Mouse (Mus musculus) G1E (cell line): ENCODE data around the gene Rhebl1. TPM values are rescaled to one million over a fixed set of nuclear protein-coding genes. Genes with fewer than 3 reads are reported as not detected.

ENCODE experiments used
- ATAC-seq: 2 replicates; pipeline ENCODE4 v1.8.0; 2016; ENCODE audit warnings: mild to moderate bottlenecking; ENCODE audit not compliant: insufficient number of reproducible peaks, poor library complexity, low FRiP score, severe bottlenecking; ENCODE audit errors: extremely low read depth
- DNase-seq: peaks from one replicate; pipeline ENCODE4 v3.0.0; 2012; ENCODE audit warnings: low spot score
- H3K27me3 ChIP-seq: 2 replicates; pipeline ENCODE4 v1.6.1; 2012; ENCODE audit warnings: mild to moderate bottlenecking, low read length, inconsistent platforms; ENCODE audit not compliant: insufficient read depth
- H3K36me3 ChIP-seq: replicated peaks from 2 replicates; pipeline ENCODE3; 2012; ENCODE audit warnings: mild to moderate bottlenecking, inconsistent platforms
- H3K4me1 ChIP-seq: 2 replicates; pipeline ENCODE4 v1.6.1; 2012; ENCODE audit warnings: low read depth, low read length, inconsistent platforms, mixed read lengths; ENCODE audit not compliant: insufficient read depth
- H3K4me3 ChIP-seq: 2 replicates; pipeline ENCODE4 v1.5.1; 2012; ENCODE audit warnings: low read depth, mild to moderate bottlenecking, inconsistent platforms, low read length, moderate library complexity, mixed read lengths
- H3K9me3 ChIP-seq: replicated peaks from 2 replicates; pipeline ENCODE4 v1.6.1; 2012; ENCODE audit warnings: inconsistent platforms
- CTCF ChIP-seq: IDR thresholded peaks from 2 replicates; pipeline ENCODE4 v1.5.1; 2012; ENCODE audit warnings: low read depth, low read length, inconsistent platforms, mixed read lengths
- GATA2 ChIP-seq: IDR thresholded peaks from 2 replicates; pipeline ENCODE4 v1.6.1; 2012; ENCODE audit warnings: low read depth, low read length, inconsistent platforms, borderline replicate concordance
- POLR2AphosphoS5 ChIP-seq: IDR thresholded peaks from 2 replicates; pipeline ENCODE4 v1.6.1; 2012; ENCODE audit warnings: low read depth, low read length, inconsistent platforms; ENCODE audit not compliant: insufficient replicate concordance
- TAL1 ChIP-seq: conservative IDR thresholded peaks from 2 replicates; pipeline ENCODE4 v1.6.1; 2012; ENCODE audit warnings: low read depth, low read length, inconsistent platforms, mixed read lengths
- polyA plus RNA-seq: library from polyadenylated mRNA; stranded (reverse); fragments of >175 nt; gene quantifications from 2 replicates; pipeline ENCODE4 v1.2.3, GENCODE M21; 2012
- total RNA-seq, 2 experiments: library from RNA; stranded (forward) in 1 of 2; stranded (reverse) in 1 of 2; fragments of 200-1000 nt in 1 of 2; fragments of >200 nt in 1 of 2; fragmentation: Nextera tagmentation in 1 of 2; gene quantifications; 2 replicates each; pipeline ENCODE4 v1.2.3; 2014 to 2017

Gene Rhebl1
- total and polyA plus RNA-seq, 3 experiments: 2.9 to 8.4 (median 7.8) TPM

DNA sequence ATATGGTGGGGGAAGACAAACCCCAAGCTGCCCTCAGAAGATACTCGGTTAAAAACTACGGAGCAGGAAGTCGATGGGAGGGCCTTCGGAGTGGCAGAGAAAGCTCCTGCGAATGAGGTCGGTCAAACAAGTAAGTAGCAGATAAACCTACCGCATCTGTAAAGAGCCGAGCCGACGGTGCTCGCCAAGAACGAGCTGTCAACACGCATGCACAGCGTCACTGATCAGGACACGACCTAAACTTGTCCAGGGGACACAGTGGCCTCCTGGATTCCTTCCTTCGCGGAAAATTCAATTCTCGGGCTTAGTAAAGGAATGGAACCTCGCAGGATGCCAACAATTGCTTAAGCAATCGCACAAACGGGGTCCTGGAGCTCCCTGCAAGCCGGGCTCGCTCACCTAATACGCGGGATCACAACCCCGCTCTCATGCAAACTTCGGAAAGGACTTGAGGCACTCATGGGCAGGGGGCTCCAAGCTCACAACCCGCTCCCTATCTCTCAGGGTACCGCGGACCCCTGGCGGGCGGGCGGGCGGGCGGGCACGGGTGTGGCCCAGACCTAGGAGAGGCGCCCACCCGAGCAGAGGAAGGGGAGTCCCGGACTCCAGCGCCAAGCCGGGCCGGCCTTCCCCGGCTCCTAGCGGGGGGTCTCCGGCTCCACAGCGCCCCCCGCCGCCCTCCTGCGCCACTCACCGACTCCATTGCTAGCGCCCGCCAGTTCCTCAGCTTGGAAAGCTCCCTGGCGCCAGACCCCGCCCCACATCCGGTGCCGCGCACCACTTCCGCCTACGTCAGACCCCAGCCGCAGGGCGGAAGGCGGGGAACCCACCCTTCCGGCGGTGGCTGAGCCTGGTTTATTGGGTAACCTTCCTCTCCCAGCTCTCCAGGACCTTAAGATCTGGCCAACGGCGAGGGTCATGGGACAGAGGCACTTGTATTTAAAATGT lies 63.3 kb downstream of the Rhebl1 start, which contains the start of gene Prkag1:
TSS of gene Prkag1 (minus strand) at position 786 of the 948 bp plus-strand sequence.
- Histone ChIP-seq H3K9me3 (no peaks in the 10 kb centered on the region), H3K4me3 (peak within 1 kb of the TSS; percentile 79), H3K36me3 (peaks cover 61% of the 10 kb centered on the region), H3K4me1 (peaks cover 75% of the 10 kb centered on the region), H3K27me3 (no peaks in the 10 kb centered on the region)
- DNase-seq (peak; percentile 97), ATAC-seq (peak; percentile 76)
- TF ChIP-seq GATA2 (no peak), CTCF (peak; percentile 25; the same call in 1 of the 2 replicates), POLR2AphosphoS5 (0 out of 2 replicates have a peak, but pooled peaks have one; percentile 50), TAL1 (no peak)

Other genes starting within 250 kb of the Rhebl1 start
Only the 20 nearest of the 21 such genes appear.
- gene Rnd1, start 217.1 kb downstream of the Rhebl1 start, total RNA-seq (2014; fragmentation: Nextera tagmentation): 3.2 and 3.3 TPM in 2 replicates
- 1.2 and 1.5 TPM in 2 replicates for gene Rnd1, start 217.1 kb downstream of the Rhebl1 start, total RNA-seq (2017)
- 1.0 and 1.1 TPM in 2 replicates for gene Rnd1, start 217.1 kb downstream of the Rhebl1 start, polyA plus RNA-seq
- gene Ccdc65, start 186.3 kb downstream of the Rhebl1 start, total RNA-seq (2014; fragmentation: Nextera tagmentation): 1.0 TPM in 1 of 2 replicates, not detected in the other
- 0.06 and 0.60 TPM in 2 replicates for gene Ccdc65, start 186.3 kb downstream of the Rhebl1 start, total RNA-seq (2017)
- not detected in 2 replicates for gene Ccdc65, start 186.3 kb downstream of the Rhebl1 start, polyA plus RNA-seq
- gene Fkbp11, start 166.3 kb downstream of the Rhebl1 start, total RNA-seq (2014; fragmentation: Nextera tagmentation): 11.5 and 14.1 TPM in 2 replicates
- 6.2 and 6.7 TPM in 2 replicates for gene Fkbp11, start 166.3 kb downstream of the Rhebl1 start, total RNA-seq (2017)
- 20.2 and 23.8 TPM in 2 replicates for gene Fkbp11, start 166.3 kb downstream of the Rhebl1 start, polyA plus RNA-seq
- 60.9 and 65.0 TPM in 2 replicates for gene Arf3, start 131.3 kb downstream of the Rhebl1 start, total RNA-seq (2014; fragmentation: Nextera tagmentation)
- 37.9 and 41.6 TPM in 2 replicates for gene Arf3, start 131.3 kb downstream of the Rhebl1 start, total RNA-seq (2017)
- gene Arf3, start 131.3 kb downstream of the Rhebl1 start, polyA plus RNA-seq: 55.4 and 58.2 TPM in 2 replicates
- not detected in 2 replicates for gene Wnt10b, start 116.4 kb downstream of the Rhebl1 start, total RNA-seq (2014; fragmentation: Nextera tagmentation)
- 0.27 TPM in 1 of 2 replicates, not detected in the other for gene Wnt10b, start 116.4 kb downstream of the Rhebl1 start, total RNA-seq (2017)
- 0.05 and 0.09 TPM in 2 replicates for gene Wnt10b, start 116.4 kb downstream of the Rhebl1 start, polyA plus RNA-seq
- gene Wnt1, start 104.7 kb downstream of the Rhebl1 start, total RNA-seq (2014; fragmentation: Nextera tagmentation): not detected in 2 replicates
- gene Wnt1, start 104.7 kb downstream of the Rhebl1 start, total RNA-seq (2017): not detected in 2 replicates
- not detected in 2 replicates for gene Wnt1, start 104.7 kb downstream of the Rhebl1 start, polyA plus RNA-seq
- not detected in 2 replicates for gene Ddn, start 85.0 kb downstream of the Rhebl1 start, total RNA-seq (2014; fragmentation: Nextera tagmentation)
- gene Ddn, start 85.0 kb downstream of the Rhebl1 start, total RNA-seq (2017): 0.17 and 0.22 TPM in 2 replicates
- gene Ddn, start 85.0 kb downstream of the Rhebl1 start, polyA plus RNA-seq: 0.07 and 0.08 TPM in 2 replicates
- 62.8 and 72.4 TPM in 2 replicates for gene Prkag1, start 63.0 kb downstream of the Rhebl1 start, total RNA-seq (2014; fragmentation: Nextera tagmentation)
- gene Prkag1, start 63.0 kb downstream of the Rhebl1 start, total RNA-seq (2017): 114 and 150 TPM in 2 replicates
- 106 and 142 TPM in 2 replicates for gene Prkag1, start 63.0 kb downstream of the Rhebl1 start, polyA plus RNA-seq
- gene Kmt2d, start 23.3 kb downstream of the Rhebl1 start, total RNA-seq (2014; fragmentation: Nextera tagmentation): 141 and 150 TPM in 2 replicates
- 22.1 and 27.0 TPM in 2 replicates for gene Kmt2d, start 23.3 kb downstream of the Rhebl1 start, total RNA-seq (2017)
- gene Kmt2d, start 23.3 kb downstream of the Rhebl1 start, polyA plus RNA-seq: 42.8 and 57.8 TPM in 2 replicates
- gene Dhh, start 4.0 kb upstream of the Rhebl1 start, total RNA-seq (2014; fragmentation: Nextera tagmentation): not detected in 2 replicates
- 0.05 and 0.06 TPM in 2 replicates for gene Dhh, start 4.0 kb upstream of the Rhebl1 start, total RNA-seq (2017)
- gene Dhh, start 4.0 kb upstream of the Rhebl1 start, polyA plus RNA-seq: not detected in 2 replicates
- gene Lmbr1l, start 23.7 kb upstream of the Rhebl1 start, total RNA-seq (2014; fragmentation: Nextera tagmentation): 10.9 and 17.1 TPM in 2 replicates
- gene Lmbr1l, start 23.7 kb upstream of the Rhebl1 start, total RNA-seq (2017): 4.5 and 7.4 TPM in 2 replicates
- gene Lmbr1l, start 23.7 kb upstream of the Rhebl1 start, polyA plus RNA-seq: 9.6 and 9.7 TPM in 2 replicates
- gene Tuba1b, start 40.0 kb upstream of the Rhebl1 start, total RNA-seq (2014; fragmentation: Nextera tagmentation): 1,654 and 1,866 TPM in 2 replicates
- 717 and 929 TPM in 2 replicates for gene Tuba1b, start 40.0 kb upstream of the Rhebl1 start, total RNA-seq (2017)
- gene Tuba1b, start 40.0 kb upstream of the Rhebl1 start, polyA plus RNA-seq: 255 and 384 TPM in 2 replicates
- gene Gm49450, start 59.0 kb upstream of the Rhebl1 start, total RNA-seq (2014; fragmentation: Nextera tagmentation): not detected in 2 replicates
- gene Gm49450, start 59.0 kb upstream of the Rhebl1 start, total RNA-seq (2017): not detected in 2 replicates
- not detected in 2 replicates for gene Gm49450, start 59.0 kb upstream of the Rhebl1 start, polyA plus RNA-seq
- 11.6 and 22.3 TPM in 2 replicates for gene Tuba1a, start 59.2 kb upstream of the Rhebl1 start, total RNA-seq (2014; fragmentation: Nextera tagmentation)
- 35.9 and 52.0 TPM in 2 replicates for gene Tuba1a, start 59.2 kb upstream of the Rhebl1 start, total RNA-seq (2017)
- 1.4 and 3.3 TPM in 2 replicates for gene Tuba1a, start 59.2 kb upstream of the Rhebl1 start, polyA plus RNA-seq
- gene Tuba1c, start 135.4 kb upstream of the Rhebl1 start, total RNA-seq (2014; fragmentation: Nextera tagmentation): 856 and 1,023 TPM in 2 replicates
- gene Tuba1c, start 135.4 kb upstream of the Rhebl1 start, total RNA-seq (2017): 252 and 273 TPM in 2 replicates
- gene Tuba1c, start 135.4 kb upstream of the Rhebl1 start, polyA plus RNA-seq: 47.1 and 72.7 TPM in 2 replicates
- gene Prph, start 160.6 kb upstream of the Rhebl1 start, total RNA-seq (2014; fragmentation: Nextera tagmentation): not detected in 2 replicates
- gene Prph, start 160.6 kb upstream of the Rhebl1 start, total RNA-seq (2017): not detected in 2 replicates
- not detected in 2 replicates for gene Prph, start 160.6 kb upstream of the Rhebl1 start, polyA plus RNA-seq
- 58.2 and 59.0 TPM in 2 replicates for gene Troap, start 180.0 kb upstream of the Rhebl1 start, total RNA-seq (2014; fragmentation: Nextera tagmentation)
- 22.3 and 22.8 TPM in 2 replicates for gene Troap, start 180.0 kb upstream of the Rhebl1 start, total RNA-seq (2017)
- 71.0 and 73.9 TPM in 2 replicates for gene Troap, start 180.0 kb upstream of the Rhebl1 start, polyA plus RNA-seq
- not detected in 2 replicates for gene C1ql4, start 193.3 kb upstream of the Rhebl1 start, total RNA-seq (2014; fragmentation: Nextera tagmentation)
- not detected in 2 replicates for gene C1ql4, start 193.3 kb upstream of the Rhebl1 start, total RNA-seq (2017)
- not detected in 2 replicates for gene C1ql4, start 193.3 kb upstream of the Rhebl1 start, polyA plus RNA-seq
- gene Dnajc22, start 198.6 kb upstream of the Rhebl1 start, total RNA-seq (2014; fragmentation: Nextera tagmentation): not detected in 2 replicates
- 0.16 TPM in 1 of 2 replicates, not detected in the other for gene Dnajc22, start 198.6 kb upstream of the Rhebl1 start, total RNA-seq (2017)
- gene Dnajc22, start 198.6 kb upstream of the Rhebl1 start, polyA plus RNA-seq: not detected in 2 replicates
- gene Spats2, start 231.4 kb upstream of the Rhebl1 start, total RNA-seq (2014; fragmentation: Nextera tagmentation): not detected in 2 replicates
- 0.05 and 0.12 TPM in 2 replicates for gene Spats2, start 231.4 kb upstream of the Rhebl1 start, total RNA-seq (2017)
- gene Spats2, start 231.4 kb upstream of the Rhebl1 start, polyA plus RNA-seq: not detected in 2 replicates